In genomic region chr17:70794291-70794690, GRCm38 (mm10) we compare ENCODE assay signal across 9 mouse cellular contexts. TPM values are rescaled to one million over a fixed set of nuclear protein-coding genes. Genes with fewer than 3 reads are reported as not detected.
DNase-seq lines count a peak whose midpoint lies in the region; ATAC-seq and TF ChIP-seq lines count a peak whose summit lies in the region.
"Had no signal": no experiment of that assay in that cellular context is flagged by ENCODE, and none has a peak within 500 bp of the region (broad histone marks: within the 10 kb centered on the region; RNA-seq: fewer than 3 reads in every experiment).

No protein-coding gene starts in this region.

- no peak overlapping the region for H3K9ac ChIP-seq in hindbrain, postnatal 0 days (replicated peaks; ENCODE audit: low read length)
- peak overlapping the region; percentile 36; the same call in 1 of the 2 replicates for H3K9ac ChIP-seq in midbrain, embryonic 11.5 days (ENCODE audit: low read length)

- DNase-seq in brain, adult 2 months (ENCODE audit: low read depth, low spot score) = peak; percentile 74
- DNase-seq in gastrocnemius, postnatal 10 days = peak; percentile 17
- peak; percentile 52 for DNase-seq in hindbrain, postnatal 0 days (ENCODE audit: low spot score)
- DNase-seq in midbrain, embryonic 11.5 days (ENCODE audit: low spot score, missing footprints) = peak; percentile 91
- no peak for DNase-seq in thymus, adult 18-20 months
- no peak for DNase-seq in adrenal gland, postnatal 14 days
- DNase-seq in yolk sac, embryonic 10.5 days (ENCODE audit: low spot score) = no peak

- H3K27me3 ChIP-seq in C2C12 (ENCODE audit: control insufficient read depth, insufficient read depth, insufficient read length) = no peaks in the 10 kb centered on the region
- no peaks in the 10 kb centered on the region for H3K27me3 ChIP-seq in hindbrain, postnatal 0 days (ENCODE audit: insufficient read depth, low read length)
- no peaks in the 10 kb centered on the region for H3K27me3 ChIP-seq in midbrain, embryonic 11.5 days (ENCODE audit: control insufficient read depth, insufficient read depth, low read length)

- peak overlapping the region; percentile 51; the same call in 1 of the 2 replicates for H3K27ac ChIP-seq in hindbrain, postnatal 0 days
- peak overlapping the region; percentile 78 for H3K27ac ChIP-seq in midbrain, embryonic 11.5 days (ENCODE audit: low read depth, low read length)
- H3K27ac ChIP-seq: macrophage had no signal

- no peaks in the 10 kb centered on the region for H3K9me3 ChIP-seq in hindbrain, postnatal 0 days (ENCODE audit: low read length)
- no peaks in the 10 kb centered on the region for H3K9me3 ChIP-seq in midbrain, embryonic 11.5 days (ENCODE audit: control insufficient read depth, low read length)

- H3K36me3 ChIP-seq in C2C12 (ENCODE audit: control insufficient read depth, insufficient read depth) = no peaks in the 10 kb centered on the region
- H3K36me3 ChIP-seq in hindbrain, postnatal 0 days (ENCODE audit: insufficient read depth, low read length) = no peaks in the 10 kb centered on the region
- no peaks in the 10 kb centered on the region for H3K36me3 ChIP-seq in midbrain, embryonic 11.5 days (ENCODE audit: control insufficient read depth, insufficient read depth, low read length)

- no peak overlapping the region for H3K4me2 ChIP-seq in hindbrain, postnatal 0 days (ENCODE audit: low read depth, low read length)
- no peak overlapping the region for H3K4me2 ChIP-seq in midbrain, embryonic 11.5 days

- no peak for TF ChIP-seq CTCF in C2C12 (IDR thresholded peaks at IDR 0.05; ENCODE audit: control insufficient read depth, insufficient read depth, insufficient read length)
- TF ChIP-seq CTCF in hindbrain, postnatal 0 days (IDR thresholded peaks at IDR 0.05; ENCODE audit: low read depth) = no peak

- H3K79me2 ChIP-seq in C2C12 (ENCODE audit: control insufficient read depth, insufficient read depth) = no peaks in the 10 kb centered on the region

- H3K4me3 ChIP-seq in C2C12 (ENCODE audit: insufficient read depth, poor library complexity, severe bottlenecking) = no peak overlapping the region
- H3K4me3 ChIP-seq in hindbrain, postnatal 0 days (ENCODE audit: low read length) = no peak overlapping the region
- no peak overlapping the region for H3K4me3 ChIP-seq in midbrain, embryonic 11.5 days (ENCODE audit: low read depth, low read length)

- H3K4me1 ChIP-seq in hindbrain, postnatal 0 days (ENCODE audit: insufficient read depth, low read length) = peaks cover 10% of the 10 kb centered on the region
- H3K4me1 ChIP-seq in midbrain, embryonic 11.5 days (ENCODE audit: control insufficient read depth, insufficient read depth, low read length) = peaks cover 10% of the 10 kb centered on the region

- no peaks in the 10 kb centered on the region for H3K79me3 ChIP-seq in C2C12 (ENCODE audit: low read depth)

- 15% methylated on average over 7 of the region's 7 CpGs for WGBS in hindbrain, postnatal 0 days
- WGBS in midbrain, embryonic 11.5 days = 4% methylated on average over 7 of the region's 7 CpGs

- peak; percentile 90 for ATAC-seq in hindbrain, postnatal 0 days
- ATAC-seq in midbrain, embryonic 11.5 days (ENCODE audit: low FRiP score) = peak; percentile 90

- H3ac ChIP-seq in C2C12 (ENCODE audit: control insufficient read depth, insufficient read length, low read depth) = no peak overlapping the region

TF ChIP-seq in C2C12, 6 proteins besides CTCF, POLR2A, EP300 and RAD21:
- TF ChIP-seq MYOG (IDR thresholded peaks at IDR 0.05; ENCODE audit: control insufficient read depth, extremely low read depth, insufficient read length) (no peak), MYOD1 (IDR thresholded peaks at IDR 0.05; ENCODE audit: control insufficient read depth, insufficient read length, low read depth) (peak; percentile 72), FOSL1 (IDR thresholded peaks at IDR 0.05; ENCODE audit: insufficient read depth, low read length, poor library complexity, severe bottlenecking) (no peak), MAX (IDR thresholded peaks at IDR 0.05) (no peak)
TF ChIP-seq in C2C12: peak in this region for 1.

RNA-seq across cellular contexts. Expression of gene Tgif1, which starts 59.1 kb away (rescaled TPM):
- 46.7 TPM for polyA plus RNA-seq in C2C12 (2012; fragmentation: generic; extraction: Trizol)
- total RNA-seq in gastrocnemius, postnatal 10 days (2021) = 10 to 100 TPM in 1 of 2 experiments, 1 to 10 TPM in 1; 9.5 to 15.4 TPM
- 12.5 and 12.6 TPM in 2 replicates for total RNA-seq in hindbrain, postnatal 0 days (2014; rRNA removed)
- 8.4 and 9.4 TPM in 2 replicates for polyA plus RNA-seq in hindbrain, postnatal 0 days (2015; fragmentation: Nextera tagmentation; extraction: Ambion mirVana)
- polyA plus RNA-seq in midbrain, embryonic 11.5 days (2014; fragmentation: Nextera tagmentation; extraction: Ambion mirVana) = 53.0 and 58.4 TPM in 2 replicates
- 45.9 and 50.8 TPM in 2 replicates for total RNA-seq in adrenal gland, postnatal 14 days (2021)

Comparison
In these comparisons a context has a peak if more than half of its experiments do, and no peak if none do; other contexts are left out.
1. DNase-seq: peak in brain, adult 2 months (single experiment), gastrocnemius, postnatal 10 days (single experiment), hindbrain, postnatal 0 days (single experiment) and midbrain, embryonic 11.5 days (single experiment); none in thymus, adult 18-20 months (0 of 2), adrenal gland, postnatal 14 days (single experiment) and yolk sac, embryonic 10.5 days (single experiment).